Mouse (Mus musculus): ENCODE measurements around the gene Magea10. TPM values are rescaled to one million over a fixed set of nuclear protein-coding genes. Genes with fewer than 3 reads are reported as not detected.

Gene Magea10
- total RNA-seq (2015; ENCODE audit: low replicate concordance): not detected in 2 replicates
- not detected in 2 replicates for total RNA-seq (2017; ENCODE audit: low replicate concordance)

- no peak for ATAC-seq (replicated peaks; ENCODE audit: low FRiP score, poor library complexity, severe bottlenecking)
Observed at GRCm38 (mm10) chrX:72386758-72387157, at the start of gene Magea10. Gene Magea10 (minus strand): TSS chrX:72386858.

- no peak for ATAC-seq (replicated peaks; ENCODE audit: low FRiP score, poor library complexity, severe bottlenecking)
Observed at GRCm38 (mm10) chrX:72381972-72382371, 4.7 kb downstream of the Magea10 start.

Other genes starting within 250 kb of the Magea10 start
- not detected in 2 replicates for gene Magea4, start 164.8 kb downstream of the Magea10 start, total RNA-seq (2015; ENCODE audit: low replicate concordance)
- not detected in 2 replicates for gene Magea4, start 164.8 kb downstream of the Magea10 start, total RNA-seq (2017; ENCODE audit: low replicate concordance)
- gene Gabre, start 112.1 kb downstream of the Magea10 start, total RNA-seq (2015; ENCODE audit: low replicate concordance): not detected in 2 replicates
- gene Gabre, start 112.1 kb downstream of the Magea10 start, total RNA-seq (2017; ENCODE audit: low replicate concordance): not detected in 2 replicates

Data from erythroblast, adult 5-6 weeks (primary cell).